Mouse (Mus musculus) urinary bladder, postnatal 10 days (tissue): ENCODE measurements around the gene Nrcam.

Experiments used
- DNase-seq: peaks from one replicate; pipeline ENCODE4 v3.0.0; 2022; ENCODE audit warnings: low spot score

Nrcam gene

DNA sequence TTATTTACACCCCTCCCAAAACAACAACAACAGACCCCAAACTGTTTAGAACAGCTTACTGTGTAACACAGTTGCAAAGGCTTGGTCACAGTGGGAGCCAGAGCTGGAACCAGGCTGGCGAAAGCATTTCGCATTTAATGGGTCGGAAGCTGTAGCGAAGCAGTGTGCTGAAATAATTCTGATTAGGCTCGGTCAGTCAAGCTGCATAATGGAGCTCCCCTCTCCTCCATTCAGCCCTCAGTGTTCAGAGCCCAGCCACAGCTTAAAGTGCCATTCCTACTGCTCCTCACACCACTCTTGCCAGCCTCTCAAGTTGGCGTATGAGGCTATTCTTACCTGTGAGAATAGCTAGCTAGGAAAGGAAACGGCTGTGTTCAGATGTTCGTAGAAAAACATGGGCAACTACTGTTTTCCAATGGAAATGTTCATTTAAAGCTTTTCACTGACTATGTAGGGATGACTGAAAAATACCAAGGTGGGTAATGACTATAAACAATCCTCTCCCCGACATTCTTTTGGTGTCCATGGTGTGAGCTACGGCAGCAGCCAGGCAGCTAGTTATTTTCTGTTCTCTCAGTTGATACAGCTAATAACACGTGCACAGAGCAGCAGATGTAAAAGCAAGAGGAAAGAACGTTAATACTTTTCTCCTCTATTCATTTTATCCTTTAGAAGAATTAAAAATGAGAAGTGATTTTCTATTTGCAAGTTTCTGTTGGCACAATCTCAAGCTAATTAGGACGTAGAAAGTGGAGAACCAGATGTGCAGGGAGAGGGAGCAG lies 108.6 kb downstream of the Nrcam start:
- no peak for DNase-seq

DNA sequence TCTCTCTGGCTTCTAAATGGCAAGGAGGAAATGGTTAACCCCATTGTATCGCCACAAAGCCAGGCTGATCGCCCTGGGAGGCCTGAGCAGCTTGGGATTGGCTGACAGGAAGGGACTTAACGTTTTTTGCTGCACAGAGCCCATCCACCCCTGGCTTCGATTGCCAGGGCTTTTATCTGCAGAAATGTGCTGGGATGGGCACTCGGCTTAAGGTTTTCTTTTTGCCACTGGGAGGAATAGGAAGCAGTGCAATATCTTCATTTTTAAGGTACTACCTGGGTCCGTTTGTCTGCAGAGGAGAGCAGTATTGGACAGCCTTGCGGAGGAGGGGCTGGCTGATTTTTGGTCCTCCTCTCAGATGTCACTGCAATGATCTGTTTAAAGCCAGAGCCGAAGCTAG lies 110.2 kb downstream of the Nrcam start:
- DNase-seq, result no peak

DNA sequence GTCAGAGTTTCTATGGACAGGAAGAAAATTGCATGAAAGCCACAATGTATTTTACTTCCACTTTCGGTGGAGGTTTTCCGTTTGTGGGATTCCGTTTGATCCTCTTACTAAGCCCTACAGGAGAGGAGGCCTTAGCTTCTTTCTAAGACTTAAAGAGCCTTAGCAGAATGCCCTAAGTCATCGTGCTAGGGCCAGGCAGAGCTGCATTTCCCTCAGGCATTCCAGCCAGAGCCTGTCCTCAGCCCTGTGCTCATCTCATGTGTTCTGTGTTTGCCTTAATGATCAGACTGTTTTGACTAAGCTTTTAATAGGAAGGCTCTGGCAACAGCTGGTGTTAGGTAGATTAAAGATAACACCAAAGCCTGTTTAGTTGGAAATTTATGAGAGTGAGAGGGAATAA lies 111.5 kb downstream of the Nrcam start:
- DNase-seq, result no peak

DNA sequence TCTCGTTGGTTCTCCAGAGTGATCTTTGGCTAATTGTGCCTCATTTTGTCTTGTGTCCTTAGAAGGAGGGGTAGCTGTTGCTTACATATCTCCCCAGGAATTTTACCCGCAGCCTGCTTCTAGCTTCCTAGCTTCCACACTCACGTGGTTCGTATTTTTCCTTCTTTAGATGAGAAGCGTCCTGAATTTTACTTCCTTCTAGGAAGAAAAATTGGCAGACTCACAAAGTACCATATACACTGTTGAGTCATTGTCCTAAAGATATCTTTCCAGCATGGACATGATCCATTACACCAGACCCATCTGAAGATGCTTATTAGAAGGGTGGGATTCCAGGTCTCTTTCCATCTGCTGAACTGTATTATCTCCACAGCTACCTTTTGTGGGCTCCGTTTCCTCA lies 122.2 kb downstream of the Nrcam start:
- DNase-seq, result no peak

DNA sequence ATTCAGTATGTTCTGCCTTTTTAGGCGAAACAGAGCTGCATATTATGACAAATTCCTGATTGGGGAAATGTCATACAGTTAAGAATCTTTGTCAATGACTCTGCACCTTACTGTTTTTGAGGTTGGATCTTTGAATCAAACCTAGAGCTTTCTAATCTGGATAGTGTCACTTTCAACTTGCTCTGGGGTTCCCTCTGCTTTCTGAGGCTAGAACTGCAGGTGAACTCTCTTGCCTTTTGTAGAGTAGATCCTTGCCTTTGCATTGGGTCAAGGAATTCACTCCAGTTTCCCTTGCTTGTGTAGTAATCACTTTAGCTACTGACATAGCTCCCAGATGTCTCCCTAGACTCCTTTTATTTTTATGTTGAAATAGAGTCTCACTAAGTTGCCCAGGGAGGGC lies 123.1 kb downstream of the Nrcam start:
- DNase-seq, result no peak

DNA sequence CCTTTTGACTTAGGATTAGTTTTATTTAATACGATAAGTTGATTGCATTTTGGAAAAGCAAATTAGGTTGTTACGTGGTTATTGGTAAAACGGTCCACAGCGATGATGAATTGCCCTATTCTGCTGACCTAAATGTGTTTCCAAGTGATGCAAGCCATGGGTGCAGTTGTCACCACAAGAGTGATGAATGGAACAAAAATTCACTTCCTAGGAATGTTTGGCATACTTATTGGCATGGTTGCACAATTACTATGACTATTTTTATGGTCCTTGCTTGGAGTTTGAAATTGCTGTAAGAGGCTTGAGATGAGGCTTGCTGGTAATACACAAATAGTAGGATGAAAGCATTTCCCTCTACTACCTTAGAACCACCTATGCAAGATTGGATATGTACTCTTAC lies 125.1 kb downstream of the Nrcam start:
- DNase-seq, result no peak

DNA sequence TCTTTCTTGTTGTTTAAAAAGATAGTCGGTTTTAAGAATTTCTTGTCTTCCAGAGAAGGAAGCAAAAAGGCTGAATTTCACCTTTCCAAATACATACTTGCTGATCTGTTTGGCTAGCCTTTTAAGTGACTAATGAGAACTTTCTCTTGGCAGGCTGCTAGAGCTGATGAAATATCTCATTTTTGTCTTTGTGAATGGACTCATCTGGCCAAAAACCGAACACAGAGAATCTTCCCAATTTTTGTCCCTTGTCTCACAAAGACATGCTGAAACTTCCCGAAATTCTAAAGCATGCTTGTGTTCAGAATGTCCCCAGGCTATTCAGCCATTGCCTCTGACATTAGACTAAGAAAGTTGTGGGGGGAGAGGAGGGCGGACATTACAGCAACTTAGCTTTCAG lies 129.3 kb downstream of the Nrcam start:
- no peak for DNase-seq

DNA sequence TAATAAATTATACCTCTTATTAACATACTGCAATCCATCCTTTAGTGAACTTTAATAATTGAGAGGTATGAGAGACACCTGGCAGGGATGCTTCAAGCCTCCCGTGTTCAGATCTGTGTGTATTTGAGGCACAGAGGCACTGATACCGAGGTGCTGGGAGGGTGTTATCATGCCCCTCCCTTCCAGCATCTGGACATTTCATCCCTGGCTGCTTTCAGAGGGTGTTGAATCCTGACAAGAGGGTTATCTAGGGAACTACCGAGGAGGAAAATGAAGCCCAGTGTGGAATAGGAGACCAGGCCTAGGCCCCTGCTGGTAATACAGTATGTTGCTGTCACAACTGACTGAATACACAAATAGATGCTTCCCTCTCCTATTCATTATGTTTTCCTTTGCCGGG lies 133.8 kb downstream of the Nrcam start:
- DNase-seq, result no peak

DNA sequence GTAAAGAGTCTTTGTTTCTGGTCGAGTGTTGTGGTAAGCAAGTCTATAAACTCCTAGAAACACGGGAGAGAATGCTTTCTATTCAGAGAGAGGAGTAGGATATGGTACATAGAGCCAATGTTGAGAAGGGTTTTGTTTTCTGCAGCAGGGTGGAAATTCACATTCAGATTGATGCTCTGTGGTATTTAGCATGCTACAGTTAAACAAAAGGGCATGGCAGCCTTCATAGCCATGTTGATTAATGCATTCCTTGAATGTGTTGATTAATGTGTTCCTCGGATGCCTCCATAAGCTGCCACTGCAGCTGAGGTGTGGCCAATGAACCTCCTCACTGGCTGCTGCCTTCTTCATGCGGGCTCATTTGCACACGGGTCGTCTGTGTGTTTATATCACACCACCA lies 134.3 kb downstream of the Nrcam start:
- DNase-seq, result no peak

DNA sequence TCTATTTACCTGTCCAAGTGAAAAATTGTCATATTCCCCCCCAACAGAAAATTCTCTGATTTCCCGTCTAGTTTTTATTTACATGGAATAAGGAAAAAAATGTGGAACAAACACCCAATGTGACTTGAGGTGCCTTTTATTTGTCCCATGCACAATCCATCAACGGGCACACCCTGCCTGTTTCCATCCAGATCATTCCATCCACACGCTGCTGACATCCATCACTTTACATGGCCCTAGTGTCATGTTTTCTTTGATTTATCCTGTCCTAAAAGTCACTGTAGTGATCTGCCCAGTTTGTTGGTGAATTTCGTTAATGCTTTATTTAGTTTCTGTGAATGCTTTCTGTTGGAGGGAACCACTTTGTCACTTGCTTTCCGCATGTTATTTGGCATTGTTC lies 142.4 kb downstream of the Nrcam start:
- DNase-seq, result no peak

DNA sequence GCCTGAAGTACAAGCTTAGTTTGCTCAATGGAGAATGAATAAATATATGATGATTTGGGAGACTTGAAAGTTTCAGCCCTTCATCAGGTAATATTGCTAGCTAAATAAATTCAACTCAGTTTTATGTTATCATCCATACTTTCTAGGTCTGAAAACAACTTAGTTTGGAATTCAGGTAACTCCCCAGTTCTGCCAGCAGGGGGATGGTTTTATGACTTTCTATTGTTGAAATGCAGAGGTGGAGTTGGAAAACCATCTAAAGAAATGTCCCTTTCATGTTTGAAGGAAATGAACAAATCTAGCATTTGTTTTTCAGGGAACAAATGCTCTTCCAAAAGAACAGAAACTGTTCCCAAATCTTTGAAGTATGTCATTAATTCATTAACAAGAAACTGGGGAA lies 146.7 kb downstream of the Nrcam start:
- DNase-seq, result no peak

DNA sequence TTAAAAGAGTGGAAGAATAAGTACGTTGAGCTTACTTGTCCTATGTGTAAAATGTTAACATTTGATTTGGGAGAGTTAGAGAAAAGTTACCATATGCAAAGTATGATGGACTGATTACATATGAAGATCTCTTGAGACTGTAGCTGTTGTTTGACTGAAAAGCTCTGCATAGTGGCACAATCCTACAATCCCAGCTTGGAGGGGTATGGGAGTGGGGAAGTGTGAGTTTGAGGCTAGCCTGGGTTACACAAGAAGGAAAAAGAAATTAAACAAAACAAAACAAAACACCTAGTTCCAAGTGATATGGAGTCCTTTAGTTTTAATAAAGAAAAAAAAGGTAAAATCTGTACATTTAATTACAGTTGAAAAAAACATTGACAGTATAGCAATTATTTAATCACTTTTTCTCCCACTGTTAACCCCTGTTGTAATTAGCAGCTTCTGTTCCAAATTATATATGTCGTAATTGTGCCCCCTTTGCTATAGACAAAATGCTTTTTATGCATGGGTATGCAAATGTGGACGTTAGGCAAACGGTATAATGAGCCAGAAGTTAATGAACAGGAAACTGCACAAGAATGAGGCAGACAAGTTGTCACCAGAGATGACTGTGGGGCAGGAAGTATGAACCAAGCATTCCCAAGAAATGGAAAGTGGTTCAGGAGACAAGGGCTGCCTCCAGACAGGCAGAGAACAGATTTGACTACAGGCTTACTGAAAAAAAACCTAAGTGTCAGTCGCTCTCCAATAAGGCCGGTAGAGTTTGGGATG lies 150.8 kb downstream of the Nrcam start:
- no peak for DNase-seq

DNA sequence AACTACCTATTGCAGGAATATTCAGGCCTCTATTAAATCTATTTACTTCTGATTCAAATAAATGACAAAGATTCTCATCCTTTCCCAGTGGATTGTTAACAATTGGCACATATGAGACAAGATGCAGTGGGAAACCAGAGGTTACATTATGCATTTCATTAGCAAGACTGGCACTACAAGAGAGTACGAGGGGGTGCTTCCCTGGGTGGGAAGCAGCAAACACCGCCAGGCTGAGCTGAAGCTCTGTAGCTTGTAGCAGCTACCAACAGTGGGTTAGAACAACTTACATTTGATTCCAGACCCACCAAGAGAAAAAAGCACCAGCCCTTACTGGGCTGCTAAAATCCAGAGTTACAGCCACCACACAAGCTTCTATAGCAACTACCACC lies 151.3 kb downstream of the Nrcam start:
- DNase-seq, result no peak

DNA sequence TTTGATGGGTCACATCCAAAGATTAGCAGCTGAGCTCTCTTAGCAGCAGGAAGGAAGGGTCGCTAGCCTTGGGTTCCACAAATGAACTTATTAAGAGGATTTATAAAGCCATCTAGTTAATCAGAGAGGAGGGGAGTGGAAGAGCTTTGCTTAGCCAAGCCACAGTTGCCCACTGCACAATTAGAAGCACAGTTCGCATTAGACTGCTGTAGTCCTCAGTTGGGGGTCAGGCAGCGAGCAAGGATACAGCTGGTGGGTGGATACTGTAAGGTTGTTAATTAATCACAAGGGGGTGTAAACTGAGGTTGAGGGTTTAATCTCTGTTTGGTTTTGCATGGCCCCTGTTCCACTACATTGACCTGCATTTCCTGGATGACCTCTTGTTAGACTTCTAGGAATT lies 152.7 kb downstream of the Nrcam start:
- no peak for DNase-seq

DNA sequence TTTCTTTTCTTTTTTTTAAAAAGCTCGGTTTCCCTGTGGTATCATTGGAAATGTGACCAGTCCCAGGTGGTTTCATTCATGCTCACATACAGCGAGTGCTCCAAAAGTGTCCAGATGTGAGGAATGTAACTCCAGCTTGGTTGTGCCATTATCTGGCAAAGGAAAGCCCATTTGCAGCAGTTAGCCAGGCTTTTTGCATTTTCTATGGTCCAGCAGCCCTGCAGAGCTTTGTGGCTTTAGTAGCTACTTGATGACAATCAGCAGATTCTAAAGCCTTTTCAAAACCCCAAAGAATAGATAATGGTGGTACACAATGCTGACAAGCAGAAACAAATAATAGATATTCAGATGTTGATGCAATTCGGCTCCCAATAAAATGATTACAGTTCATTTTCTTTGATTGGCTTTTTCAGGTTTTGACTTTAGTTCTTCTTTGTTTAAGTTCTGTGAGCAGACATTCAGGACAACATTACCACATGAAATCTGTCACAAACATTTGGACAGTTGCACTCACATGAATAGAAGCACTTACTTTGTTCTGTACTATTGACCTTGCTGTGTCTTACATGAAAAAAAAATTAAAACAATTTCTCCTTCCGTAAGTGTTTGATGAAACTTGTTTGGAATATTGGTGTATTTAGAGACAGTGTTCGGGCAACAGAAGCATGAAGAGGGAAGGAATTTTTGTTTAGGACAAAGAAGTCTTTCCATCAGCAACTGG lies 164.2 kb downstream of the Nrcam start:
- no peak for DNase-seq

DNA sequence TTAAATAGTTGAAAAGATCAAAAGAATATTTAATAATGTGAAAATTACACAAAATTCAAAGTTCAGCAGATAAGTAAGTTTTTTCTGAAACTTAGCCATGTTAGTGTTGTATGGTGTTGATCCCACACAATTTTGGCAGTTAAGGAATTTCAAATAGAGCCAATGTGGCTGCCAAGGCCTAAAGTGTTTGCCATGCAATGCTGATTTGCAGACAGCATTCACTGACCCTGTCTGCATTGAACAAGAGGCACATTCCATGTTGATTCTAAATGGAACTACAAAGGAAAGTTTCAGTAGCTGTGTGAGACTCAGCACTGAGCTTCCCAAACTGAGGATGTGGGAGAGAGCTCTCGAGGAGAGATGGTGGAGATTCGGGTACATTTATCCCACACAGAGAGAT lies 169.1 kb downstream of the Nrcam start:
- DNase-seq, result no peak

DNA sequence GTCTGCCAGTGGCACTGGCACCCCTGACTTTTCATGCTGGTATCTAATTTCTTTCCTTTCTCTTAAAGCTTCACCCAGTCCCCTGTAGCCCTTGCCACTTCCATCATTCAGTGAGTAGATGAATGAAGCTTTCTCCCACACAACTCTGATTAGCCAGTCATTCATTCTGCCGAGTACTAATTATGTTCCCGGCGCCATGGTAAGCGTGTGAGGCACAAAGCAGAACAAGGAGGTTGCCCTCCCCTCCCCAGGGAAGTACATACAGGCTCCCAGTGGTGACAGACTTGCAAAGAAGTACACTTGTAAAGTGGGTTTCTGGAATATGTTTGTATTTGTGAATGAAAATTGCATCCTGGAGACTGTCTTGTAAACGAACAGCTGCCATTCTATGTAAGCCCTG lies 170.2 kb downstream of the Nrcam start:
- DNase-seq, result no peak

DNA sequence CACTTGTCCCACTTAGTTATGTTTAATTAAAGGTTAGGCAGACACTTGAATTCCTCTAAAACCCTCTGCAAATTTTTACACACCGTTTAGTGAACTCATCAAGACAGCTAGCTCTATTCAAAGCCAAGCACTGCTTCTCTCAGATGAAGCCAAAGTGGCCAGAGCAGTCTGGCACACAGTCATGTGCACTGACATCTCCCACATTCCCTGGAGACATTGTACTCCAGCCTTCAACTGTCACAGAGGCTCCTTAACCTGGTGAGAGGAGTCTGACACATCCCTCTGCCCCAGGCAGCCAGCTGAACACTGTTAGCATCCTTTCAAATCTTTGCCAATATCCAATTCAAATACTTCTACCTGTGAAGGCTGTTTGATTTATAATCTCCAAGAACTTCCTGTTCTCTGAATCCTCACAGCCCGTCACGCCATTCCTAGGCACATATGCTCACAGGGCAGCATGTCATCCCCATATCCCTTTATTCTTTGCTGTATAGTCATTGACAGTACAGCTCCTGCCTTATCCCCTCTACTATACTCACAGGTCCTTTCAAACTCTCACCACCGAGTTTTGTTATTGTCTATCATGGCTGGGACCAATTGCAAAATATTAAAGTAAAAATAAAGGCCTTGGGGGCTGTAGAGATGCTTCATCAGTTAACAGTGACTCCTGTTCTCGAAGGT lies 173.3 kb downstream of the Nrcam start:
- DNase-seq, result no peak

DNA sequence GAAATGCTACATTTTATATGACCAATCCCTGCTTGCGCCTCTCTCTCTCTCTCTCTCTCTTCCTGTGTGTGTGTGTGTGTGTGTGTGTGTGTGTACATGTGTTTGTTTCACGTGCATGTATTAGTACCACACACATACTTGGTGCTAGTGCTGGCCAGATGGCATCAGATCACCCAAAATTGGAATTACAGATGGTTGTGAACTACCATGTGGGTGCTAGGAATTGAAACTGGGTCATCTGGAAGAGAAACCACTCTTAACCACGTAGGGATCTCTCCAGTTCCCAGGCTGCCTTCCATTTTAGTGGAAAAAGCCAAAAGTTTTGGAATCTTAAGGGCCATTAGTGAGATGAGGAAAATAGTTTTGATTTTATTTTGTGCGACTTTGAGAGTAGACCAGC lies 175.1 kb downstream of the Nrcam start:
- DNase-seq, result no peak

DNA sequence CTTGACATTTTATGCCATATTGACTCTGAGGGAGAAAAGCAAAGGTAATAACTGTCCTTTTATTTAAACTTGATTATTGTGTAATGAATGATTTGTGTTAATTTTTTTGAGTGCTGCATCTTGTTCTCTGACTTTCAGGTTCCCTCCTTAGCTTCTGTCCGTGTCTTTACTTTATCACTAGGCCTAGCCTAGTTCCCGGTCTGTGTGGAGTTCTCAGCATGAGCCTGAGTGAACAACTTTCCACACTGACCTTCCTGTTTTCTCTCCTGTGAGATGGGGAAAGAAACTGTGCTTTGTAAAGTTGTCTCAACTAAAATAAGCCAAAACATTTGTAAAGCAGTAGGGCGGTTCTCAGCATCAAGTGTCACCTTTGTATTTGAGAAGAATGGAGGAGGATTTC lies 179.9 kb downstream of the Nrcam start:
- no peak for DNase-seq

DNA sequence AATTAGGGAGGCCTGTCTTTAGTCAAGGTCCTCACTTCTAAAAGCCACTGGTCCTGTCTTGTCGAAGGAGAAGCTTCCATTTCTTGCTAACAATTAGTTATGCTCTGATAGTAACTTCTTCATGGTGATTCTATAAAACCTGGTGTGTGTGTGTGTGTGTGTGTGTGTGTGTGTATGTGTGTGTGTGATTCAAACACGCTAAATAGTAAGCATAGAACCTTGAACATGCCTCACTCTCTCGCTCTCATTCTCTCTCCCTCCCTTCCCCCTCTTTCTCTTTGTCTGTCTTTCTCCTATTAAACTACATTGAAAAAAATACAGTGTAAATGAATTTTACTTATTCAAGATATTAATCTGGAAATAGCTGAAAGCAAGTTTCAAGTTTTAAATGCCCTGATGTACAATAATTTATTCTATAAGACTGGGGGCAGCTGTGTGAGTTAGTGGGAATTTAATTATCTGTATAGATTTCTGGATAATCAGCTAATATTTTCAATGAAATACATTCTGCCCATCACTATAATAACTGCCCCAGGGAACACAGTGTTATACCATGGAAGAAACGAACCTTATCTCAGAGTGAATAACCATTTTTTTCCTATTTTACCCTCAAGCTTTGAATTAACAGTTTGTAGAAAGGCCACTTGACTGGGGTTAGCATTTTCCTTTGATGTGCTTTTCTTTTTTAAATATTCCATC lies 180.9 kb downstream of the Nrcam start:
- DNase-seq, result no peak

DNA sequence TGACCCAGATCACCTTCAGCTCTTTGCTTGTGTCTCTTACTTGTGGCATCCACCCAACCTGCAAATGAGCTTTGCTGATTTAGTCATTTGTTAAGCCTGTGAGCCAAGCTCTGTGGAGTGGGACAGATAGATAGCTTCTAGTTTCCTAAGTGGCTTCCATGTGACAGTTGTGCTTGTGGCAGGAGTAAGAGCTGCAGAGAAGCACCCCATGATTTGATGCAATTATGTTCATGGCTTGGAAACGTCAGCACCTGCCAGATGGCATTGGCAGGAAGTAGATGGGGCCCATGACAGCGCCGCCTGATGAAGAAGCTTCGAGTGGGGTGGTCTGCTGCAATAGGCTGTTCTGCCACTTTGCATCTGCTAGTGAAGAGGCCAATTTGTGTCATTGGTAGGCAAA lies 186.4 kb downstream of the Nrcam start:
- no peak for DNase-seq
